Mouse (Mus musculus) hindbrain, embryonic 12.5 days (tissue): ENCODE results near the gene Chrne. TPM values are rescaled to one million over a fixed set of nuclear protein-coding genes. Genes with fewer than 3 reads are reported as not detected.

Source experiments
- ATAC-seq: fragments of 200-750 bp; cut with Nextera tagmentation; 2 replicates; pipeline ENCODE4 v1.8.0; 2017; ENCODE audit warnings: moderate TSS enrichment; ENCODE audit not compliant: low FRiP score
- H3K27ac ChIP-seq: fragments of 300-500 bp; sonication (generic); 2 replicates; pipeline ENCODE4 v1.5.1; 2016; ENCODE audit warnings: mild to moderate bottlenecking
- H3K27me3 ChIP-seq: fragments of 300-500 bp; sonication (generic); 2 replicates; pipeline ENCODE4 v1.6.1; 2016; ENCODE audit warnings: mild to moderate bottlenecking
- H3K36me3 ChIP-seq: fragments of 300-500 bp; sonication (generic); 2 replicates; pipeline ENCODE4 v1.6.1; 2016; ENCODE audit warnings: mild to moderate bottlenecking
- H3K4me1 ChIP-seq: fragments of 300-500 bp; sonication (generic); 2 replicates; pipeline ENCODE4 v1.6.1; 2016
- H3K4me2 ChIP-seq: fragments of 300-500 bp; sonication (generic); replicated peaks from 2 replicates; pipeline ENCODE4 v1.6.1; 2016; ENCODE audit warnings: mild to moderate bottlenecking
- H3K4me3 ChIP-seq: fragments of 300-500 bp; sonication (generic); 2 replicates; pipeline ENCODE4 v1.5.1; 2016; ENCODE audit warnings: mild to moderate bottlenecking
- H3K9ac ChIP-seq: fragments of 300-500 bp; sonication (generic); 2 replicates; pipeline ENCODE4 v1.6.1; 2016; ENCODE audit warnings: mild to moderate bottlenecking, moderate library complexity
- H3K9me3 ChIP-seq: fragments of 300-500 bp; sonication (generic); replicated peaks from 2 replicates; pipeline ENCODE4 v1.6.1; 2016; ENCODE audit warnings: mild to moderate bottlenecking
- WGBS: fragments of 180-500 bp; shearing (Covaris S2); methylation state at CpG from one replicate; pipeline ENCODE4 v1.1.7; 2016; 5-methylcytosine and 5-hydroxymethylcytosine counted together
- polyA plus RNA-seq: library from polyadenylated mRNA; unstranded; fragments of >200 nt; fragmentation: Nextera tagmentation; extraction: Ambion mirVana; gene quantifications from 2 replicates; pipeline ENCODE4 v1.2.1, GENCODE M21; 2016

Chrne gene
- polyA plus RNA-seq, 1 experiment from 2014 or later = not detected

DNA sequence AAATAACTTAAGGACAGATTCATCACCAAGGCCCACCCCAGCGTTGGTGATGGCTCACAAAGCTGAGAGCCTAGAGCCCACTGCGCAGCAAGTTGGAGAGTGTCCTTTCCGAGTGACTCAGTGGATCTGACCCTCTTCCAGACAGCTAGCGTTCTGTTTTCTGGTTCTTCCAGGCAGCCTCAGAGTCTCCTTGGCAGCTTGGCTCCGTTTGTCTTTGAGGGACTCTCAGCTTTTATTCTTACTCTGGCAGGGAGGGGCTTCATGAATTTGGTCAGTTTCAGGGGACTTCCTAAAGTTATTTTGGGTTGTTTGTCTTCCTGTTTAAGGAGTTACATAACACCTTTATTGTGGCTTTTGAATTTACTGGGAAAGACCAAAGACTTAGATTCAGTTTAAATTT is 32.1 kb downstream of the Chrne start:
- Histone ChIP-seq H3K4me3 (no peak overlapping the region), H3K27me3 (no peaks in the 10 kb centered on the region), H3K36me3 (no peaks in the 10 kb centered on the region), H3K27ac (no peak overlapping the region), H3K4me2 (no peak overlapping the region), H3K9me3 (no peaks in the 10 kb centered on the region), H3K4me1 (peaks cover 39% of the 10 kb centered on the region), H3K9ac (no peak overlapping the region)
- 83% methylated on average over 5 of the region's 5 CpGs for WGBS
- ATAC-seq = no peak

- 89% methylated on average over 3 of the region's 3 CpGs for WGBS
Measured at GRCm38 (mm10) chr11:70586261-70586660, 32.8 kb downstream of the Chrne start.

GRCm38 (mm10) chr11:70585457-70585856 is 33.6 kb downstream of the Chrne start:
- H3K27ac ChIP-seq = peak overlapping the region; percentile 53; the same call in 1 of the 2 replicates
- no peaks in the 10 kb centered on the region for H3K36me3 ChIP-seq
- H3K9ac ChIP-seq = no peak overlapping the region
- no peaks in the 10 kb centered on the region for H3K27me3 ChIP-seq
- H3K4me3 ChIP-seq = no peak overlapping the region
- WGBS = 51% methylated on average over 7 of the region's 7 CpGs
- peaks cover 38% of the 10 kb centered on the region for H3K4me1 ChIP-seq
- H3K9me3 ChIP-seq = no peaks in the 10 kb centered on the region
- no peak for ATAC-seq
- H3K4me2 ChIP-seq = no peak overlapping the region

More at GRCm38 (mm10) chr11:70586261-70586660, 32.8 kb downstream of the Chrne start:
- no peak overlapping the region for H3K4me2 ChIP-seq
- H3K27me3 ChIP-seq = no peaks in the 10 kb centered on the region
- H3K4me3 ChIP-seq = no peak overlapping the region
- no peak overlapping the region for H3K9ac ChIP-seq
- no peak overlapping the region for H3K27ac ChIP-seq
- no peaks in the 10 kb centered on the region for H3K9me3 ChIP-seq
- no peaks in the 10 kb centered on the region for H3K36me3 ChIP-seq
- H3K4me1 ChIP-seq = peaks cover 38% of the 10 kb centered on the region
- no peak for ATAC-seq

DNA sequence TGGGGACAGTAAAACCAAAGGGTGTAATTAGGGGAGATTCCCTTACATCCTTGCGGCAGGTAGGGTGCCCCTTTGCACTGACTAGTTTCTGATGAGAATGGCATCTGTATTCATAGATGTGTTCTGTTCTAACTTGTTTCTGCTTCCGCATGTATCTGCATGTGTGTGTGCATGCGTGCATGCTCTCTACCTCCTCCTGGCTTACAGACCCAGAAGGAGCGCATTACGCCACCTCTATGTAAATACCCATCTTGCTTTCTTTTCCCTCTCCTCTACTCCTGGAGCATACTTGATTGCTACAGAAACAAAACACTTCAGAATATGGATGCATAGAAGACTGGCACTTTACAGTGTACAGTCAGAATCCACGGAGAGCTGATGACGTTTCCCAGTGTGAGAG is 35.2 kb downstream of the Chrne start:
- ATAC-seq = no peak
- Histone ChIP-seq H3K4me2 (no peak overlapping the region), H3K9me3 (no peaks in the 10 kb centered on the region), H3K27me3 (no peaks in the 10 kb centered on the region), H3K4me3 (no peak overlapping the region), H3K9ac (no peak overlapping the region), H3K4me1 (peaks cover 46% of the 10 kb centered on the region), H3K27ac (no peak overlapping the region), H3K36me3 (no peaks in the 10 kb centered on the region)
- WGBS = 87% methylated on average over 7 of the region's 7 CpGs

DNA sequence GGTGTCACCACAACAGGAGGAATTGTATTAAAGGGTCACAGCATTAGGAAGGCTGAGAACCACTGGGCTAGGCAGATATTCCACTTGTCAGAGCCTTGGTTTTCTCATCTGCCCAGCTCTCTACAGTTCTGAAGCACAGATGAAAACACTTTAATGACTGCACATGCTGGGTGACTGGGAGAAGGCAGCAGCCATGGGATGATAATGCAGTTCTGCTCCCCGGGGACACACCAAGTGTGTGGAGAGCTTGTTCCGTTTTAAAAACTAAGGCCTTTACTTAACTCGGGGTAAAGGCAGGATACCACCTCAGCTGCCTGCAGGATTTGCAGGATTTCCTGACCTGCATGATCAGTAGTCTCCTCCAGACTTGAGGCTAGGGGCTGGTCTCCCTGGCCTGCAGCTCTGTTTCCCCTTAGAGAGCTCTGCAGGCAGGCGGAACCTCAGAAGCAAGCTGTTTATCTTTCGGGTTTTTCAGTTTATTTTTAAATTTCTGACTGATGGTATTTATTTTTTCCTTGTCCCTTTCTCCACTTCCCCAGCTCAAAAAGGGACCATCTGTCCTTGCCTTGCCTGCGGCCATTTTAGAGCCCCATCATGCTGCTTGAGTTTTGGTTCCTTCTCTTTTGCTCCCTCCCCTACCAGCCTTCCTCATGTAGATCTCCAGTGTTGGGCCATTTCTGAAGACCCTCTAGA is 35.8 kb downstream of the Chrne start:
- no peak overlapping the region for H3K9ac ChIP-seq
- no peaks in the 10 kb centered on the region for H3K36me3 ChIP-seq
- no peaks in the 10 kb centered on the region for H3K9me3 ChIP-seq
- 75% methylated on average over 6 of the region's 6 CpGs for WGBS
- H3K4me3 ChIP-seq = no peak overlapping the region
- no peaks in the 10 kb centered on the region for H3K27me3 ChIP-seq
- H3K27ac ChIP-seq = peak overlapping the region; percentile 40; the same call in 1 of the 2 replicates
- H3K4me1 ChIP-seq = peaks cover 49% of the 10 kb centered on the region
- H3K4me2 ChIP-seq = no peak overlapping the region
- no peak for ATAC-seq

DNA sequence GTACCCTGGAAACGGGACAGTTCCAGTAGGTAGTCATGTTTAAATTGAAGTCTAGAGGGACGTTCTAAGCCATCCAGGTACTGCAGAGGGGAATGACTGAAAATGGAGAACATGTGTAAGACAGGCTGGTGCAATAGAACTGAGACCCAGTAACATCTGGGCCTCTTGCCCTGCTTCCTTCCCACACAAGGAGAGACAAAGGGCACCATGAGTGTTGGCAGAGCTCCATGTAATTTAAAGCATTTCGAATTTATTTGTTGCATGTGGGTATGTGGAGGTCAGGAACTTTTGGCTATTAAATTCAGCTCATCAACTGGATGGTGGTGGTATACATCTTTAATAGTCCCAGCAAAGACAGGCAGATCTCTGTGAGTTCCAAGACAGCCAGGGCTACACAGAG is 36.8 kb downstream of the Chrne start:
- Histone ChIP-seq H3K36me3 (no peaks in the 10 kb centered on the region), H3K27ac (no peak overlapping the region), H3K9me3 (no peaks in the 10 kb centered on the region), H3K9ac (no peak overlapping the region), H3K4me2 (no peak overlapping the region), H3K27me3 (no peaks in the 10 kb centered on the region), H3K4me1 (peaks cover 56% of the 10 kb centered on the region), H3K4me3 (no peak overlapping the region)
- WGBS = 75% methylated on average over 3 of the region's 3 CpGs
- no peak for ATAC-seq

DNA sequence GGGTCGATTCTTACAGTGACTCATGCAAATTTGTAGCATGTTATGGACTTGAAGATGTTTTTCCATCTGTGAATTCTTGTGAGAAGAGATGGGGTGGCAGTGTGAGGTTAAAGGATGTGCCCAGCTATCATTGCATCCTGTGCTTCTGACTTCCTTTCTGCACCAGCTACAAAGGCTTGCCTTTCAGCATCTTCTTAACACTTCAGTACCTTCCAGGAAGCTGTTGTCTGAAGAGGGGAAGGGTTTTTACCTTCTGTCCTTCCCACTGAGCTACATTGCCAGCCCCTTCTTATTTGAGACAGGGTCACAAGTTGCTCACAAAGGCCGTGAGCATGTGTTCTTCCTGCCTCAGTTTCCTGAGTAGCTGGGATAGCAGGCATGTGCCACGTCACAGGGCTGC is 38.1 kb downstream of the Chrne start:
- Histone ChIP-seq H3K27ac (no peak overlapping the region), H3K36me3 (no peaks in the 10 kb centered on the region), H3K4me2 (no peak overlapping the region), H3K4me1 (peaks cover 54% of the 10 kb centered on the region), H3K4me3 (no peak overlapping the region), H3K9me3 (no peaks in the 10 kb centered on the region), H3K27me3 (no peaks in the 10 kb centered on the region), H3K9ac (no peak overlapping the region)
- no peak for ATAC-seq
- 86% methylated on average over 3 of the region's 3 CpGs for WGBS

GRCm38 (mm10) chr11:70580358-70580720 is 38.7 kb downstream of the Chrne start:
- WGBS = 67% methylated on average over 5 of the region's 5 CpGs
- no peak overlapping the region for H3K4me3 ChIP-seq
- H3K27me3 ChIP-seq = no peaks in the 10 kb centered on the region
- no peaks in the 10 kb centered on the region for H3K36me3 ChIP-seq
- no peak overlapping the region for H3K9ac ChIP-seq
- no peaks in the 10 kb centered on the region for H3K9me3 ChIP-seq
- no peak overlapping the region for H3K4me2 ChIP-seq
- no peak overlapping the region for H3K27ac ChIP-seq
- no peak for ATAC-seq
- peaks cover 49% of the 10 kb centered on the region for H3K4me1 ChIP-seq

DNA sequence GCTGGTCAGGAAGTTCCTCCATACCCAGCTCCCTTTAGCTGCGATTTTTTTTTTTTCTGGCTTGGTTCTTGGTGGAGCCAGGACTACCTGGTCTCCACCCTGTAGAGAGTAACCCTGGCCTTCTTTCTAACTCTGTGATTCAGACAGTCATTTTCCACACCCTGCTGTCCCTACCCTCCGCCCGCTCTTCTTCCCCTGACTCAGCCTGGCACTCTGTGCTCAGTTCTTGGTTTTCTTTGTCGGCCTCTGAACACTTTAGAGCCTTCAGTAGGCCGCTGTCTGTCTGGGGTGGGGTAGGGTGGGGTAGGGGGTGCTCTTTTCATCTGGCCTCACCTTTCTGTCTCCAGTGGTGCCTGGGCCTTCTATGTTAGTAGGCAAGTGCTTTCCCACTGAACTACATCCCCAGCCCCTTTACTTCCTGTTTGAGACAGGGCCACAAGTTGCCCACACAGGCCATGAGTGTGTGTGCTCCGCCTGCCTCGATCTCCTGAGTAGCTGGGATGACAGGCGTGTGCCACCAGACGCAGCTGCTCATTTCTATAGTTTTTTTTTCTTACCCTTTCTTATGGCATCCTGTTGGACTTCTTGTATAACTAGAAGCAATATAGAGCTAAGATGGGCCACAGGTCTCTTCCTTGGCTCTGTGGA is 39.2 kb downstream of the Chrne start:
- no peak overlapping the region for H3K4me2 ChIP-seq
- no peak overlapping the region for H3K27ac ChIP-seq
- ATAC-seq = no peak
- H3K9ac ChIP-seq = no peak overlapping the region
- H3K9me3 ChIP-seq = no peaks in the 10 kb centered on the region
- H3K27me3 ChIP-seq = no peaks in the 10 kb centered on the region
- 84% methylated on average over 9 of the region's 9 CpGs for WGBS
- no peaks in the 10 kb centered on the region for H3K36me3 ChIP-seq
- H3K4me3 ChIP-seq = no peak overlapping the region
- peaks cover 44% of the 10 kb centered on the region for H3K4me1 ChIP-seq

DNA sequence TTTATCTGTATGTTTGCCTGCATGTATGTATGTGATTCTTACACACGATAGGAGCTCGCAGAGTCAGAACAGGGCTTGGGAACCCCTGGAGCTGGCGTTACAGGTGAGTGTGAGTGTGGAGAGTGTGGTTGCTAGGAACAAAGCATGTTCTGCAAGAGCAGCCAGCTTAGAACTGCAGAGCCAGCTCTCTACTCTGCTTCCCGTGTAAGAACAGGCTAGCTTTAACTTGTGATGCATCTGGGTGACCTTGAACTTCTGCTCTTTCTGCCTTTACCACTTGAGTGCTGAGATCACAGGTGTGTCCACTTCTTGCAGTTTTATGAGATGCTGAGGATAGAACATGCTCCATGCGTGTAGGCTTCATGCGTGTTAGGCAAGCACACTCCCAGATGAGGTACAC is 40.1 kb downstream of the Chrne start:
- no peak for ATAC-seq
- 90% methylated on average over 6 of the region's 6 CpGs for WGBS
- Histone ChIP-seq H3K4me3 (no peak overlapping the region), H3K36me3 (no peaks in the 10 kb centered on the region), H3K4me1 (peaks cover 37% of the 10 kb centered on the region), H3K27ac (no peak overlapping the region), H3K9ac (no peak overlapping the region), H3K9me3 (no peaks in the 10 kb centered on the region), H3K27me3 (no peaks in the 10 kb centered on the region), H3K4me2 (no peak overlapping the region)

DNA sequence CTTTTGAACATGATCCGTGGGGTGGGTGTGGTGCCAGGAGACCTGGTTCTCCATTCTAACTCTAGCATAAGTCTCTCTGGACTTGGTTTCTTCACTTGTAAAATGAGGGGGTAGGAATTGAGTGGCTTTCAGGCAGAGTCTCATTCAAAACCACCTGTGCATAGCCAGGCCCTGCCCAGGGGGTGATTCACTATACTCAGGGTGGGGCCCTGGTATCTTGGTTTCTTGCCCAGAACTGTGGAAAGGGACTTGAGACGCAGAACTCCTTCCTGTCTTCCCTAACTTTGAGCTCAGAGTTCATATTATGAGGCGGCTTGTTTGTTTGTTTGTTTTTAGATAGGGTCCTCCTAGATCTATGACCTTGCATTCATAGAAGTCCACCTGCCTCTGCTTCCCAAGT is 41.8 kb downstream of the Chrne start:
- no peak for ATAC-seq

DNA sequence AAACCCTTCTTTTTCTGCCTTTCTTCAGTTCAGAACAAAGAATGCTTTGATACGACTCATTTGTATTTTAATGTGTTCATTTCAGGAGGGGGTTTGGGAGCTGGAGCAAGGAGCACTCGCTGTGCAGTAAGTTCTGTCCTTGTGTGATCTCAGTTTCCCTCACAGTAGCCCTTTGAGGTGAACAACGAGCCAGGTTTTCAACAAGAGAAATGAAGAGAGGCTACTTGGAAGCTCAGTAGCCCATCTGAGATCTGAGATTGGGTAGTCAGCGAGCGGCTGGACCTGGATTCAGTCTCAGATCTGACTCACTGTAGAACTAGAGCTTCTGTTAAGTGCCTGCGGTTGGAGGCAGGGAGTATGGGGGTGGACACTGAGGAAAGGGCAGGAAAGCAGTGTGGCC is 45.1 kb downstream of the Chrne start:
- no peak overlapping the region for H3K4me2 ChIP-seq
- WGBS = 62% methylated on average over 6 of the region's 6 CpGs
- H3K36me3 ChIP-seq = no peaks in the 10 kb centered on the region
- peaks cover 31% of the 10 kb centered on the region for H3K4me1 ChIP-seq
- H3K4me3 ChIP-seq = no peak overlapping the region
- ATAC-seq = no peak
- H3K27me3 ChIP-seq = no peaks in the 10 kb centered on the region
- H3K27ac ChIP-seq = peak overlapping the region; percentile 48
- no peaks in the 10 kb centered on the region for H3K9me3 ChIP-seq
- no peak overlapping the region for H3K9ac ChIP-seq

More for the DNA sequence above, 41.8 kb downstream of the Chrne start:
- peaks cover 37% of the 10 kb centered on the region for H3K4me1 ChIP-seq
- WGBS = 84% methylated on average over 3 of the region's 3 CpGs
- no peak overlapping the region for H3K27ac ChIP-seq
- H3K9ac ChIP-seq = no peak overlapping the region
- no peaks in the 10 kb centered on the region for H3K9me3 ChIP-seq
- no peak overlapping the region for H3K4me2 ChIP-seq
- H3K27me3 ChIP-seq = no peaks in the 10 kb centered on the region
- no peaks in the 10 kb centered on the region for H3K36me3 ChIP-seq
- no peak overlapping the region for H3K4me3 ChIP-seq

GRCm38 (mm10) chr11:70572348-70572902 is 46.6 kb downstream of the Chrne start:
- no peak overlapping the region for H3K9ac ChIP-seq
- no peaks in the 10 kb centered on the region for H3K9me3 ChIP-seq
- H3K4me1 ChIP-seq = peaks cover 21% of the 10 kb centered on the region
- no peak overlapping the region for H3K4me2 ChIP-seq
- WGBS = 60% methylated on average over 5 of the region's 5 CpGs
- H3K27me3 ChIP-seq = no peaks in the 10 kb centered on the region
- no peaks in the 10 kb centered on the region for H3K36me3 ChIP-seq
- ATAC-seq = no peak
- H3K4me3 ChIP-seq = no peak overlapping the region
- H3K27ac ChIP-seq = no peak overlapping the region
